Mouse (Mus musculus): ENCODE data around the gene Plg.

DNA sequence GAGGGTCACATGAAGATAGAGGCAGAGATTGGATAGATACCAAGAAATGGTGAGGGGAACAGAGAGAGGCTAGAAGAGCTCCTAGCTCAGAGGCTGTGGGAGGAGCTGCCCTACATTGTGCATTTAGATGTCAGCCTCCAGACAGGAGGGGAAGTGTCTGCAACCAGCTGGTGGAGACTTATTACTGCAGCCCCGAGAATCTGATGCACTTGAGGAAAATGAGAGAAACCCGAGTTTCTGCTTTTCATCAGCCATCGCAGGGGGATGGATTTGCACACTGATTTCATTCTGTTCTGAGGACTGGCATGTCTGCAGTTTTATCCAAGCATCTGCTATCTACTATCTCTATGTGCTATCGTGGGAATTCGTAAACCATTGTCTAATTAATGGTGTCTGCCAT lies 53.3 kb downstream of the Plg start:
- no peak for TF ChIP-seq CTCF (IDR thresholded peaks at IDR 0.05)
- TF ChIP-seq EP300 (IDR thresholded peaks at IDR 0.05), result no peak

Measured in lung, postnatal 0 days (tissue).